Mouse (Mus musculus) induced T-regulatory cell, adult 2 months (primary cell): ENCODE measurements around the gene Slc39a11.

ENCODE experiments used
- DNase-seq: peaks from one replicate; pipeline ENCODE4 v3.0.0-alpha.2; 2012; ENCODE audit warnings: low read depth

Gene Slc39a11

DNA sequence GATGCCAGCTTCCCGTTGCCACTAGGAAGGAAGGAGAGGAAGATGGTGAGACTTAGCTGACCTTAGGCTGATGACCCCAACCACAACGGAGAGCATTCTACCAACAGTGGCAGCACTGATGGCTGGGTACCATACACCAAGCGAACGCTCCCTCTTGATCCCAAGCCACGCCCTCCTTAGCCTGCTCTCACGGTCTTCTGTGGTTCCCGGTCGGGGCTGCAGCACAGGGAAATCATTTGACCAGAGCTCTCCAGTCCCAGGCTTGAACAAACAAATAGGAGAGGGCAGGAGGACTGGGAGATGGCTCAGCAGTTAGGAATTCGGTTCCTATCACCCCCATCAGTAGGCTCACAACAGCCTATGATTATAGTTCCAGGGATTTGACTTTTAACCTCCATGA is 403.4 kb downstream of the Slc39a11 start:
- DNase-seq, result no peak

DNA sequence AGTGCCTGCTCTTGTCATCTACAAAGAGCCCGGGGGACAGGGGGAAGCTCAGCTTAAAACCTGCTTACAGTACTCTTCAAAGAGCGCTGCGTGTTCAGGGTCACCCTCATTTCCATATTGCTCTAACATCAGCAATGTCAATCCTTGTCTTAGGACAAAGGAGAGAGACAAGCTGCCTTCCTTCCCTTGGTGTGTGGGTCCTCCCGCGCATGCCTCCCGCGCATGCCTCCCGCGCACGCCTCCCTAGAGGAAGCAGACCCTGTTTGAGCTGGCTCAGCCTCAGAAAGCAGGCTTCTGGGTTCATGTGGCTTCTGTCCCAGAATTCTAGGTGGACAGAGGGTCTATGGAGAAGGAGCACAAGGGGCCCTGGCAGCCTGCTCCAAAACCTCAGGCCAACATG is 404.2 kb downstream of the Slc39a11 start:
- no peak for DNase-seq

DNA sequence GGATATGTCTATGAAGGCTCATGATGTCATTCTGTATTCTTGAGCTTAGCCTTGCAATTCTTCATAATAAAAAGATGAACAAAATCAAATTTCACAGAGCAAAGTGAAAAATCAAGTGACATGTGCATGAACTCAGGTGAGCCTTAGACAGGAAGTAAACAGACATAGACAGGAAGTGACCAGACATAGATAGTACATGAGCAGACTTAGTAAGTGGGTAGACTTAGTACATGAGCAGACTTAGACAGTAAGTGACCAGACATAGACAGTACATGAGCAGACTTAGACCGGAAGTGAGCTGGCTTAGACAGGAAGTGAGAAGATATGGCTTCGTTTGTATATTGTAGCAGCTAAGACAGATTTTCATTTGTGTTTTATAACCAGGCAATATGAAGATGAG is 415.4 kb downstream of the Slc39a11 start:
- DNase-seq, result peak; percentile 28

DNA sequence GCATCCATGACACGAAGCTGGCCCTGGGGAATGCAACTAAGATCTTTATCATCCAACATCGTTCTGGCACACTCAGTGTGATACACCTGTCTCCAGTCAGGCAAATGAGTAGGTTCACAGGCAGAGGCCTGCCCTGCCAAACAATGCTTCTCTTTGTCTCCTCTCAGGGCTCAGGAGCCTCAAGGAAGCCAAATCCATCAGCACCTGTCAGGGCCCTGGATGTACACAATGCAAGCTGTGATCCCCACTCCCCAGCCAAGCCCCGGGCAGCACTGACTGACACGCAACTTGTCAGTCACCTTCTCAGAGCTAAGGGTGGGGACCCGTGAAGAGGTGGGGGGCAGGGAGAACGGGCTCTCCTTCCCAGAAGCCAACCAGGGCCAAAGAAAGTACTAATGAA is 417.8 kb downstream of the Slc39a11 start:
- DNase-seq, result no peak

DNA sequence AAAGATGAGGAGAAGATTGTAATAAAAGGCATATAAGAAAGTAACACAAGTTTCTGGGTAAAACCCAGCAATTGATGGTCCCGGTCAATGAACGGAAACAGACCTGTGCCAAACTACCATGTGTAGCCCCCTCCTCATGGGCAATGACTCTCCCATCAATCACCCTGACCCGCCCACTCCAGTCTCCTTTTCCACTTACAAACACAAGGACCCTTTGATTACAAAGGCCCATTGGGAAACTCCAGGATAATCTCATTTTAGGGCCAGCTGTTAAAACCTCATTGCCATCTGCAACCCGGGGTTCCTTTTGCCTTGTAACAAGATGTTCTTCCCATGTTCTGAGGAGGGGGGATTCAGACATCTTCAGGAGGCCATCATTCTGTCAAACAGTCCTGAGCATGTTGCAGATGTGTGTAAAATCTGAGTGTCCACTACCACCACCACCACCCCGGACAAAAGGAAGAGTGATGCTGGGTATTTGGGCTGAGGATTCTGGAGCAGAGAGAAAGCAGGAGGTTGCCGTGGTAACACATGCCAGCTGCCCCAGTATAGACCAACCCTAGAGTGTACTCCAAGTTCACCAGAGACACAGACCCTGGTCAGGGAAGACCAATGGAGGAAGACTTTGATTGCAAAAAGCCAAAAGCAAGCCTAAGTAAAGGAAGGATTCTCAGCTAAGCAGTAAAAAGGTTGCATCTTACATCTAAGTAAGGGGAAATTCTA is 419.3 kb downstream of the Slc39a11 start:
- no peak for DNase-seq

DNA sequence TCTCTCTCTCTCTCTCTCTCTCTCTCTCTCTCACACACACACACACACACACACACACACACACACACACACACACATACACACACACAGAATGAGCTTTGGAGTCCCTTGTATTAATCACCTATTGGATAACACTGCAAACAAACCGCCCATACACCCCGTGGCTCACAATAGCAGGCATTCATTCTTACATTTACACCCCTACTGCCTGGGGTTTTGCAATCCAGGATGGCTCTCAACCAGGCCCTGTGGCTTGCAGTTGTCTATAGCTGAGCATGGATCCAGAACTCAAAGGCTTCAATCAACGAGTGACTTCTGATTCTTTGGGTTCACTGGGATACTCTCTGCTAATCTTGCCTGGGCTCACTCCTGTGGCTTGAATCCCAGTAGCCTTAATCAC is 424.1 kb downstream of the Slc39a11 start:
- DNase-seq, result no peak

DNA sequence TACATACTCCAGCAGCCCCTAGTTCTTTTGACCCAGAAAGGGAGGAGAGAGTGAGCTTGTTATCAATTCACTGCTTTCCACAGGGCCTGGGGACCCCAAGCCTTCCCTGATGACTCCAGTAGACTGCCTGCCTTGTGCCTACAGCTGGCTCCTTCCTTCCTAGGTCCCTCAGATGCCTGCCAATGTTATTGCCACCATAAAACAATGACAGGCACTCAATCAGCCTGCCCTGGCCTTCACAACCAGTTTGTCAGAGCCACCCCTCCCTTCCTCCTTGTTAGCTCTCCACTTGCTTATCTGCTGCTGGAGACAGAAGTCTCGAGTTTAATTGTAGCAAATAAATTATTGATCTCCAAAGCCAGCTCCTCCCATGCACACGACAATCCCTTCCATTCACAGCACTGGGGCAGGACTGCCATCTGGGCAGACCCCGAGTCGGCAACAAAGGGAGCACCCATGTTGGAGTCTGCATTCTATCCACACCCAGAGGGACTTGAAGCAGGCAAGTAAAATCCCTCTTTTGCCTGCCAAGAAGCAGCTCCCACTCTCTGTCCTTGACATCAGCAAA is 426.0 kb downstream of the Slc39a11 start:
- DNase-seq, result no peak

DNA sequence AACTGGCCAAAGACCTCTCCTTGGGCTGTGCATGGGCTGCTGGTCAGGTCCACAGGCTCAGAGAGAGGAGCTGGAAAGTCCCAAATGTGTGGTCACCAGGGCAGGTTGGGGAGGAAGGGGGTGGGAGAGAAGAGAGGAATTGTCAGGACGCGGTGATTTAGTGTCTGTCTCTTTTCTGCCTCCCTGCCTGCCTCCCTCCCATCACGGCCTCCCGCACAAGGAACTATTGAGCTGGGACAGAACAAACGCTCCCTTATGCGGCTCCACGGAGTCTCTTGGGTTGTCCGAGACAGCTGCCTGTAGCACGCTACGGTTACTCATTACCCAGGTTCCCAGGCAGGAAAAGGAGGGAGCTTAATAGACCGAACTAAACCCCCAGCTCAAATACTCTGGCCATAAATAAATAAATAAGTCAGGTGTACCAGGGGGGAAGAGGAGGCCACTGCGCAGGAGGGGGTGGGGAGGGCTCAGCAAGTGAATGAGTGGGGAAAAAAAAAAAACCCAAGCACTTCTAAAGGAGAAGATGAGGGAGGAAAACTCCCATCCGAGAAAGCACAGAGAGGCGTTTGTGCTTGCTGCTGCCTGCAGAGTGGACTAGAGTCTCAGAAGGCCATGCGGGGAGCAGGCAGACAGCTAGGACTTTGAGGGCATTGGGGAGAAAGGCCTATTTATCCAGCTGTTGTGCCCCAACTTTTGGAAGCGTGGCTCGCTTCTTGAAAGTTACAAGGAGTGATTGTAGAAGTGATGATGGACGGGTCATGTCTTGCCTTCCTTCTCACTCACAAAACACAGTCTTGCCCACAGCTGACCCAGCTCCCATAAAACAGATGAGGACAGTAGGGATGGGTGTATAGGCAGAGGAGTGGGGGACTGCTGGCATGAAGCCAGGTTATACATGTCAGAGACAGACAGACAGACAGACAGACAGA is 428.3 kb downstream of the Slc39a11 start:
- DNase-seq, result no peak

DNA sequence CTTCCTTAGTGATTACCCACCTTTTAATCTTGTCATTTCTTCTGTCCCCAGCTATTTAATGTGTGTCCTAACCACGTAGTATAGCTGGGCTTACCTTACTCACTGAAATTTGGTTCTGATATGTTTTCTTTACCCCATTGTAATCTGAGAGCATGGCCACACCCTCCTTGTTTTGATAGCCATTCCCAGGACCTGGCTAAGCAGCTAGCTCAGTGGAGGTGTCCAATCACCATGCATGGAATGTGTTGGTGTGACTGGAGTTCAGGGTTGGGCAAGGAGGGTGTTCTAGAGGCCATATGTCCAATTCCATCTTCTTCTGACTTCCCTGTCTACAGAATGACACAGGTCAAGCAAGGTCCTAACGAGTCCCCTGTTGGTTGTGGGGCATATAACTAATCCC is 429.2 kb downstream of the Slc39a11 start:
- no peak for DNase-seq

DNA sequence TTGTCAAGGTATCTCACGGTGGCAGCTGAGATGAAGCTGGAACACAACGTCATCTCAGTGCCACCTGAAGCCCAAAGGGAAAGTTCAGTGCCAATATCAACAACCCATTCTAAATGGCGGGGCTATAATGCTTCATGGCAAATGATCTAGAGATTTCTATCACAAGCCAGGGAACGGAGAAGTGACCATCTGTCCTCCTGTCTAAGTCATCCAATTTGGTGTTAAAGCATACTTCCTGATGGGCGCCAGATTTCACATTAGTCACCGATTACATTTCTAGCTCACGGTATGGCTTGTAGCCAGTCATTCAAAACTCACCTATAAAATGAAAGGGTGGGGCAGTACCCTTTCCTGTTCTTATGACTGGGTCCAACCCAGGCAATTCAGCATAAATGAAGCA is 435.1 kb downstream of the Slc39a11 start:
- DNase-seq, result no peak

DNA sequence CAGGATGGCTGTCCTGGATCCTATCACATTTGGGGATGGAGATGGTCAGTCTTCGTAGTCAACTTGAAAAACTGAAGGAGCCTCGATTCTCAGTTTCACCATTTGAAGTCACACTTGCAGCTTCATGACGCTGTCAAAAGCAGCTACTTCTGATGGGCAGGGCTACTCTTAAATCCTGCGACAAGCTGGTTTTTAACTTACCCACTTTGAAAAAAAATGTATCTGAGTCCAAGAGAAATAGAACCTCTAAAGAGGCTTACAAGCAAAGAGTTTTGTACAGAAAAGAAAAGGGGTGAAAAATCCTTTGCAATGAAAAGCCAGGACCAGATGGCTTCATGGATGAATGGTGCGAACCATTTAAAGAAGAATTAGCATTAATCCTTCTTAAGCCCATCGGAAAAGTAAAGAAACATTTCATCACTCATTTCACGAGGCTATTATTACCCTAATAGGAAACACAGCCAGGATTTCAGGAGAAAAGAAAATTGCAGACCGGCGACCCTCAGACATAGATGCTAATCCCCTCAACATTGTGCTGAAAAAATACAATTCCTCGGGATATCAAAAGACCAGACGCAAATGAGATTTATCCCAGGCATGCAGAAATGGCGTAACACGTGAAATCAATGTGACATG is 437.4 kb downstream of the Slc39a11 start:
- no peak for DNase-seq

DNA sequence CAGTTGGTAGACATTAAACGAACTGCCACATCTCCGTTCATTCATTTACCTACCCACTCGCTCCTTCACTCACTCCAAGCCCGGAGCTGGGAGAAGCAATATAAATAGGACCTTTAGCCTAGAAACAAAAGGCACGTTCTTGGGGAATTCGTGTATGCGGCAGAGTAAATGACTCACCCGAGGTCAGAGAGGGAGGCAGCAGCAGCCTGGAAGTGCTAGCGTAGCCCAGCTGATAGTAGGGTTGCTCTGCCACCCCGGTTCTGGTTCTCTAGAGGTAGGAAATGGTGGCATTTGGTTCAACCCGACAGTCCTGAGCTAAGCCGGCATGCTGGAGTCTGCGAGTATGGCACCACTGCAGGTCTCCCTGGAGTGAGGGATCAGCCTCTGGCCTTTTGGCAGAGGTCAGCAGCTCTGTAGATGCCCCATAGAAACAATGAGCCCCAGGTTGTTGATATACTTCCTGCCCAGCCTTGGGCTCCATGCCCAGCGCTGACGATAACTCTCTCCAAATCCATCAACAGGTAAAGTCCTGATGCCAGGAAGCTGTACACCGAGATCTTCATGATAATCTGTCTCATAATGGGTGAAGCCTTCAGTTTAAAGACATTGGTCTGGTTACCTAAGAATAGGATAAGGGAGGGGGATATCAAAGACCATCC is 440.5 kb downstream of the Slc39a11 start:
- DNase-seq, result no peak

DNA sequence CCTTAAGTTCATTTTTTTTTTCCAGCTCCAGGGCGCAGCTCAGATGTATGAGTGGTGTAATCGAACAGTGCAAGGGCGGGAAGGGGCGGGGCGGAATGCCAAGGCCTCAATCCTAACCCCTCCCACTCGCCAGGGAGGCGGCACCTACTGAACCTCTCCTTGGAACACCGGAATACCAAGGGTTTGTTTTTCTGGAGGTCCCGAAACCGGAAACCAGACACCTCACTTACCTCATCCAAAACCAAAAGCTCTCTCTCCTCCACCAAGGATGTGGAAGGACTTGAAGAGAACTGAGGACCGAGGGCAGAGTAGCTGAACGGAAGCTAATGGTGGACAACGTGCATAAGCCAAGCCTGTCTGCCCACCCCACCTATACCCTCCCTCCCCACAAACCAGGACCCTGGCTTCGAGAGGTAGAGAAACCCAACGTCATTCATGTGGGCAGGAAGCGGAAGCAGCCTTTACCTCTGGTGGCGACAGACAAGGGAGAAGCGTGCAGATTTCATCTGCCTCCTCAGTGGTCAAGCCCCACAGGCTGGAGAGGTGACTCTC is 441.3 kb downstream of the Slc39a11 start:
- peak; percentile 67 for DNase-seq

DNA sequence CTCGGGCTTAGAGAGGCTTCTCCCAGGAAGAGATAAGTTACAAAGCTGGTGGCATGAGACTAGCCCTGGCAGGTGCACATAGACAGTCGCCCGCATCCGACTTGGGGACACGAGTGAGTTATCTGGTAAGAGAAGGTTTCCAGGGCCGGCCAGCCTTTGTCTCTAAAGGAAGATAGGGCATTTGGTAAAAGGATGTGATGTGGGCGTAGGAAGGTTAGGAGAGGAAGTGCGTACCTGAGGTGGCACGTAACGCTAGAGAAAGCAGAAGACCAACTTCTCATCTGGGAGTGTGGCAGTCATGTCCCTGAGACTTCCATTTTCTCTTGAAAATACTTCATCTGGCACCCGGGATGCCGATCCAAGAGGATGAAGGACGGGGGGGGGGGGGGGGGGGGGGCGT is 441.9 kb downstream of the Slc39a11 start:
- peak; percentile 68 for DNase-seq

DNA sequence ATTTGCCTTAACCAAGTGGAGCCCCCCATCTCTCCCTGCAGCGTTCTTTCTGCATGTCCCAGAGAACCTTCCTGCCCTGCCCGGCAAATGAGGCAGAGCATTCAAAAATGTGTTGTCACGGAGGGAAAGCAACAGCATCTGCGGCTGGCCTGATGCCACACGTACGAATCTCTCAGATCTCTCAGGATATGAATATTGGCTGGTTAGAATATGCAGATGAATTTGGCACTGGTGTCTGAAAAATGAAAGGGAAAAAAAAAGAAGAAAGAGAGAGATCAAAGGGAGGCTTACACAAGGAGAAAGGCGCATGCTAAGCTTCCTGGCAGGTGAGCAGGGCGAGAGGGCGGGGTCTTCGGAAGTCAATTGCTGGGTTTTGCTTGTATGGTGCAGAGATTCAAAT is 443.8 kb downstream of the Slc39a11 start:
- DNase-seq, result peak; percentile 33

DNA sequence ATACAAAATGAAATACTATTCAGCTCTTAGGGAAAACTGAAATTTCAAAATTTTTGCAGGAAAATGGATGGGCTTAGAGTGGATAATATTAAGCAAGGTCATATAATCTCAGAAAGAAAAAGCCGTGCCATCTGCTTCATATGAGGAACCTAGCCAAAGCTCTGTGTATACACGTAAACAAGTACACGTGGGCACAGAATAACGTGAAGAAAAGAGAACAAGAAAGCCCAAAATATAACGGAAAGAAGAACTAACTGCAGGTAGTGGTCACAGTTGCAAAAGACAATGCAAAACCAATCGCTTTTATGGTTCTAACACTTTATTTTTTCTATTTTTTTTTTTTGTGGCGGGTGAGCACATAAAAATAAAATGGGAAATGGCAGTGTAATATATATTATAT is 446.9 kb downstream of the Slc39a11 start:
- DNase-seq, result no peak

DNA sequence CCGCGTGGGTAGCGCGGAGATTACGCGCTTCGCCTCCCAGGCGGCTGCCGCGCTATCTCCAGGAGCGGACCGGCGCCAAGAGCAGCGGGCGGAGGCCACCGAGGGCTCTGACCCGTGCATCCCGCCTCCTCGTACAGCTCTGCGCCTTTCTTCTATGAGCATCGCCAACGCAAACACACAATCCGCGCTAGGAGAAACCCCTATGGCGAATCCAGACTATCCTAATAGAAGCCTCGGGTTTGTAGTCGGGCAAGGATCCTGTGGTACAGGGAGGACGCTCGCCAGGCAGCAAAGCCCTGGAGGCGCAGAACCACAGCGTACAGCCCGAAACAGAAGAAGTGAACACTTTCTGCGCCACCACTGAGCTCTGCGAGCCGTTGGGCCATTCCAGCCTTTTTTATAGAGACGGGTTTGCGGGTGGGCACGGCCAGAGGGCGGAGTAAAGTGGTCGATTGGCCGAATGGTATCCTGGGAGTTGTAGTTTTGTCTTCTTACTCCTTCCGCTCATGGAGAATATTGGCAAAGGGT is 448.3 kb downstream of the Slc39a11 start:
- peak; percentile 74 for DNase-seq

DNA sequence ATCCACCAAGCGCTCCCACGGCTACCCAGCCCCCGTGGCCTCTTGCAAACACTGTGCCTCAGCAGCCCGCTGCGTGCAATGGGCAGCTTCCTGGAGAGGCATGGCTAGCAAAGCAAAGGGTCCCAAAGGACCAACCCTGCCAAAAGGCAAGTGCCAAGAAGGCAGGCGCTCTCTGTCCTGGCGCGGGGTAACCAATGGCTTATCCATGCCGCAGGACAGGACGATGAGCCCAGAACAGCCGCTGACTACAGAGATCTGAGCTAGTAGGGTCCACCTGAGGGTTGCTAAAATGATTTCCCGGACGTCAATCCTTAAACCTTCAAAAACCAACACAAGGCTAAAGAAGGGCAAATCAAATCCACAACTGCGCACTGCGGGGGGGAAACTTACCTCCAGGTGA is 449.0 kb downstream of the Slc39a11 start:
- DNase-seq, result peak; percentile 33

DNA sequence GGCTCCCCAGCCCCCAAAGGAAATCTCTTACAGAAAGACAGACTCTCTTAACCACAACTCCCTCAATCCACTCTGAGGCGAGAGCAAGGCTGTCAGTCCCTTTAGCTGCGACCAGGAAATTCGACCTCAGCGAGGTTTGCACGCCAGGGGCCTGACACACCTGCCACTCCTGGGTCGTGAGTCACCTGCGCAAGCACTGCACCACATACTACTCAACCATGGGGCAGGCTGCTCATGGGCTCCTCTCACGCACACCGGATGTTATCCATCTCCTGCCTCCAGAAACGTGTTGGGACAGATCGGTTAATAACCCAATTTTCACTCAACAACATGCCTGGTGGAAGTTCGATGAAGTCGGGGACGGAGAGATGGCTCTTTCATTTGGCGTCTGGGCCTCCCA is 451.3 kb downstream of the Slc39a11 start:
- DNase-seq, result no peak

DNA sequence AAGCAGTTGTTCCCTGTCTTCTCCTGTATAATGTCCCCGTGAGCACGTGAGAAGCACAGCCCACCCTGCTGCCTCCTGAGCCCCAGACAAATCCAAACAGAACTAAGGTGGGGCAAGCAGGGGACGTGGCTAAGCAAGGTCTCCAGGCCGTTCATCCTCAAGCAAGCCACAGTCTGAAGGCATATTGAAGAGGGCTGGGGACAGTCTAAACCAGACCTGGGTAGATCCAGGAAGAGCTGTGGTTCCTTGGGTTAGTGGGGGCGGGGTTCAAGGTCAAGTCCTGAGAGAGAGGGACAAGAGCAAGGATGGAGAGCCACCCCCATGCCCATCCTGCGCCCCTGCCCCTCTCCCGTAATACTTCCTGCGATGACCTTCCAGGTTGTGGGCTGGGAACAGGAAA is 452.3 kb downstream of the Slc39a11 start:
- DNase-seq, result no peak

DNA sequence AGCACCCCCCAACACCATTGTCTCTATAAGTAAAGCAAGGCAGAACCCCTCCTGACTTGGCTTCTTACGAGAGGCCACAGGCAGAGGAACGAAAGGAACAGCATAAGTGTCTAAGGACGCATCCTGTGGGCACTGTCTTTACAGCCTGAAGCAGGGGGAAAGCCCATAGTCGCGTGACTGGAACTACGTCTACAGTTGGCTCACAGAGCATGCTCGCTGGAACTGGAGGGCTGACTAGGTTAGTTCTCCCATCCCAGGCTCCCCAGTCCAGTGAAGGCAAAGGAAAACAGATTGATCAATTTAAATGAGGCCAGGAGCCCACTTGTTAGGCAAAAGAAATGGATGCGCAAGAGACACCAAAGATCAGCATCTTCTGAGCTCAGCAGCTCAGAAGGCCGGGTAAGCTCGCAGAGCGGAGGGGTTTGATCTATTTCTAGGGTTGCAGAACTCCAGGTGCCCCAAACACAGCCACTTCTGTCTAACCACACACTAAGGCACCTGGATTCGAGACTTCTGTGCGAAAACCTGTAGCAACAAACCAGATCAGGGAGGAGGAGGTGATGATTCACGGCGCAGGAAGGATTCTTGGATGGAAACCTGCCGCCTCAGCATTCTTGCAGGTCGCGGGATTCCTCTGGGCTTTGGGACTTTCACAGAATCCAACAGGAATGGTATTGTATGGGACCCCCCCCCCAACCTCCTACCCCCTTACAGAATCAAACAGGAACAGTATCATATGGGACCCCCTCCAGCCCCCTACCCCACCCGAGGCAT is 453.5 kb downstream of the Slc39a11 start:
- DNase-seq, result peak; percentile 62
